Mouse (Mus musculus) B cell, adult 2 months (primary cell): ENCODE results near the gene Cyp2t4.

Experiments
- DNase-seq, 2 experiments: peaks; one replicate each; pipeline ENCODE4 v3.0.0; 2022

The Cyp2t4 gene

GRCm38 (mm10) chr7:27153205-27153764 lies at the start of gene Cyp2t4:
TSS of gene Cyp2t4 (plus strand) at chr7:27153714.
- no peak for DNase-seq

GRCm38 (mm10) chr7:27104882-27105281 lies 48.6 kb upstream of the Cyp2t4 start:
- DNase-seq, result no peak

DNA sequence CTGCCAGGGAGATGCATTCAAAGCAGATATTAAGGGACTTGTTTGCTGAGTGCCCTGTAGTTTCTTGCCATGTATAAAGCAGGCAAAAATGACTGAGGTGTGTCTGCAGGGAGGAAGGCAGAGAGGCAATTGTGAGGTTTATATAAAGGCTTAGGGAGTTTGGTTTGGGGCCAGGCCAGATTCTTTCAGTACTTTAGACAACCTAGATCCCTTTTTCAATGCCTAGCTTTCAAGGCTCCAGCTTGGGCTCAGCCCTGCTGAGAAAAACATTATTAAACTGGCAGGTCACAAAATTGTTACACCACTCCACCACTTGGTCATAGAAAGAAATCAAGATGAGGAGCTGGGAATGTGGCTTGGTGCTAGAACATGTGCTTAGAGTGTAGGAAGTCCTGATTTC lies 43.2 kb upstream of the Cyp2t4 start:
- no peak for DNase-seq

- no peak for DNase-seq
These were observed 42.5 kb upstream of the Cyp2t4 start for GRCm38 (mm10) chr7:27111038-27111437.

DNA sequence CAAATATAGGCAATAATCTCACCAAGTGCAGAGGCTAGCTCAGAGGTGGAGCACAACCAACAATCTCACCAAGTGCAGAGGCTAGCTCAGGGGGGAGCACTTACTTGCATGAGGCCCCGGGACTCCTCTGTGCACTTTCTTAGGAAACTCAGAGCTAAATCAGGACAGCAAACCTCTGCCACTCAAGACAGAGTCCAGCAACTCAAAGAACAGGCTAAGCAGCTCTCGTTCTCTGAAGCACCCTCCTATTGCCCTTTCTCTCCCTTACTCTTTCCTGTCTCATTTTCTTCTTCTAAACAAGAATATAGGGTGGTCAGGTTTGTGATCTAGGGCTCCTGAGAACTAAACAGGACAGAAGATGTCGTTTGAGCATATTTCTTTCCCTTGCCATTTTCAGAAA lies 41.5 kb upstream of the Cyp2t4 start:
- DNase-seq, result no peak

DNA sequence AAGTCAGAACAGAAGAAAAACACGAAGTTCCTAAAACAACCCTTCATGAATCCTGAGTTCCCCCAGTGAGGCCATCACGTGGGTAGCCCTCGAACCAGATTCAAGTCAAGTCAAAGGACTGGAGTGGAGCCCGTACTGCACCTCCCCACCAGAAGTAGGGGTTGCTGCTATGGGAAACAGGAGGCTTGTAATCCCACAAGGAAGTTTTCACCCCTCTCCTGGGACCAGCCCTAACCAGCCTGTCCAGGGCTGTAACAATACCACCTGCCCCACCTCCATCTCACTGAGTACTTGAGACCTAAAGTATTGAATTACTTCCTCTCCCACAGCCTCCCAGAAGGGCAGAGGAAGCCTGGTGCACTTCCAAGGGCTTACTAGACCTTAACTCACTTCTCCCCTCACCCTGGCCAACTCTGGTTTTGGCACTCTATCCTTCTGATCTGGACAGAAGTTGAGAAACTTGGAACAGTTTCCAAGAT lies 35.4 kb upstream of the Cyp2t4 start:
- DNase-seq, result no peak

GRCm38 (mm10) chr7:27119676-27120075 lies 33.8 kb upstream of the Cyp2t4 start, which contains the start of gene Cyp2f2:
TSS of gene Cyp2f2 (plus strand) at chr7:27119909.
- DNase-seq, result no peak

DNA sequence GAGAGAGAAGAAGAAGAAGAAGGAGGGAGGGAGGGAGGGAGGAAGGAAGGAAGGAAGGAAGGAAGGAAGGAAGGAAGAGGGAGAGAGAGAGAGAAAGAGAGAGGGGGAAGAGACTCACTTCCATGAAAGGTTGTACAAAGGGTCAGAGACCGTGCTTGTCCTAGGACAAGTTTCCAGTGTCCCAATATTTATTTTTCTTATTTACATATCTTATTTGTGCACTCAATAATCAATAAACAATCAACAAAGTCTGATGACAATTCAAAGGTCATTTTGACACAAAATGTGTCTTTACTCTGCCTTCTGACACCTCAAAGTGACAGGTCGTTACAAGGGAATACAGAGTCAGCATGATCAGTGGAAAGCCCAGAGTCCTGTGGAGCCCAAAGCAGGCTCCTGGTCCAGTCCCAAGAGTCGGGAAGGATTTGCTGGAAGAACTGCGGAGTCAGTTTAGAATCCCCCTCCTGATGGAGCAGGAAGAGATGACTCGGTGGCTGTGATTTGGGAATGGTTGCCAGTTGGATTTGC lies 29.1 kb upstream of the Cyp2t4 start:
- DNase-seq, result no peak

- no peak for DNase-seq
These were observed 28.5 kb upstream of the Cyp2t4 start for GRCm38 (mm10) chr7:27124969-27125368.

GRCm38 (mm10) chr7:27128162-27128561 lies 25.4 kb upstream of the Cyp2t4 start:
- peak; percentile 11 to 24 for DNase-seq

DNA sequence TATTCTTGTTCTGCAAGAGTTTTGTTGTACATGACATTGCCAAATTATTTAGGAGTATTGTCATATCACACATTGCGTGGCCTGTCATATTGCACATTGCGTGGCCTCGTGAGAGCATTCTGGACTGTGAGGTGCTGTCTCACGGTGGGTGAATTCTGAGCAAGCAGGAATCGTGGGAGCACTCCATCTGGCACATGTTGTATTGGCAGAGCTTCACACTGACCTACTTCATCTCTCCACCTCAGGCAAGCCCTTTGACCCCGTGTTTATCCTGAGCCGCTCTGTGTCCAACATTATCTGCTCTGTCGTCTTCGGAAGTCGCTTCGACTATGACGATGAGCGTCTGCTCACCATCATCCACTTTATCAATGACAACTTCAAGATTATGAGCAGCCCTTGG lies 24.6 kb upstream of the Cyp2t4 start:
- DNase-seq, result no peak

GRCm38 (mm10) chr7:27129811-27130210 lies 23.7 kb upstream of the Cyp2t4 start:
- no peak for DNase-seq

DNA sequence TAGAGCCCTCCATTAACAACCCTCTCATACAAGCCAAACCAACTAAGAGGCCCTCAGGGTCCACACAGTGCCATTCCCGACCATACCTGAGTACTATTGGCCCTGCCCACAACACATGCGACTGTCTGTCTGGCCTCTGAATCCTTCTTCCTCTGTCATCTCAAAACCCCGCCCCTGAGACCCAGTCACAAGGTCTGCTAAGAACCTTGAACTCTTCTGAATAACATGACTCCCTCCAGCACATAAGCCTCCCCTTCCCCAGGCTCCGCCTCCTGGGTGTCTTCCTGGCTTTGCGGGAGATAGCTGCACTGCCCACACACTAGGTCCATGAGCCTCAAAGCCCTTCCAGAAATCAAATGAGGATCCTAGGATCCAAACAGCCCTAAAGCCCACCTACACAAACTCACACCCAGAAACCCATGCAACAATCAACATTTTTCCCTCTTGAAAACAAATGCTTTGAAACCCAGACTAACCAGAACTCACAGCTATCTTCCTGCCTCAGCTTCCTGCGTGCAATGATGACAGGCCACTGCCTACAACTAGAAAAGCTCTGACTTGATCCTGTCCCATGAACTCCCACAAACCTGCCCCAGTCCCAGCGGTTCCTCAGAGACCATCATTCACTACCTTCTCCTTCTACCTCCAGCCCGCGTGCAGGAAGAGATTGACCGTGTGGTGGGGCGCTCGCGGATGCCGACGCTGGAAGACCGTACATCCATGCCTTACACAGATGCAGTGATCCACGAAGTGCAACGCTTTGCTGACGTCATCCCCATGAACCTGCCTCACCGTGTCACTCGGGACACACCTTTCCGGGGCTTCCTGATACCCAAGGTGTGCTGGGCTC lies 22.8 kb upstream of the Cyp2t4 start:
- DNase-seq, result no peak

- peak in 1 of 2 experiments; percentile 18 for DNase-seq
These were observed 22.1 kb upstream of the Cyp2t4 start for GRCm38 (mm10) chr7:27131387-27131786.

DNA sequence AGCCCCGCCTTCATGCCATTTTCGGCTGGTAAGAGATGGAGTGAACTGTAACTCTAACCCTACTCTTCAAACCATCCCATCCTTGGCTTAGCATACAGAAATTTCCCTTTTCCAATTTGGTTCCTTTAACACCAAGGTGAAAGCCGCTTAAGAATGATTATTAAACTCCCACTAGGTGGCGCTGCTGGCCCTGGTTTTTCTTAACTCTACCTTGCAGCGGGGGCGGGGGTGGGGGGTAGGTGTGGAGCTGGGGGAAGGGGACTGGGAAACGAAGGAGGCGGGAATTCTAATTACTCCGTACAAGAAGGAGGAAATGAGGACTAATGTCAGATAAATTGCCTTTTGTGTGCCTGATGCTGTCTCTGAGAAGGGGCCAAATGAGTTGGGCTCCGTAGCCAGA lies 20.9 kb upstream of the Cyp2t4 start:
- DNase-seq, result peak; percentile 53 to 61

DNA sequence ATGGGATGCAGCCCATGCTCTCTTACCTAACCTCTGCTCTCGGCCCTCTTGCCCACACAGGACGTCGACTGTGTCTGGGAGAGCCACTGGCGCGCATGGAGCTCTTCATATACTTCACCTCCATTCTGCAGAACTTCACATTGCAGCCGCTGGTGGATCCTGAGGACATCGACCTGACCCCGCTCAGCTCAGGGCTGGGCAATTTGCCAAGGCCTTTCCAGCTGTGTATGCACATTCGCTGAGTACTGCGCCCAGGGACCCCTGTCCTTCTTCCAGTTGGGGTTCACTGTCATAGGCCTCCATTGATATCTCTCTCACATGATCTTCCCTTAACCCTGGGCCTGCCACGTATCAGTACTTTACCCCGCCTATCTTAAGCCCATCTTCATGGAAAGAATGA lies 20.4 kb upstream of the Cyp2t4 start:
- DNase-seq, result no peak

DNA sequence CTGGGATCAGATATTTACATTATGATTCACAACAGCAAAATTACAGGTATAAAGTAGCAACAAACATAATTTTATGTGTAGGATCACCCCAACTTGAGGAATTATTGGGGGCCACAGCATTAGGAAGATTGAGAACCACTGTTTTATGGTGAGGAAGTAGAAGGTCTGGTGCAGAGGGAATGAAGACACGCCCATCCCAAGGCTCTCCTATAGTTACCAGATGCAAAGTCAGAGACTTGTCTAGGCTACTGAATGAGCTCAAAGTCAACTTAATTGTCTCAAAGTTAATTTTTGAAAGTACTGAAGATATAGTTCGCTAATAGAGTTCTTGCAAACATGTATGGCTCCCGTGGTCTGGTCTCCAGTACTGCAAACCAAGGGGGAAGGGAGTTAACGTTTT lies 19.8 kb upstream of the Cyp2t4 start:
- no peak for DNase-seq

DNA sequence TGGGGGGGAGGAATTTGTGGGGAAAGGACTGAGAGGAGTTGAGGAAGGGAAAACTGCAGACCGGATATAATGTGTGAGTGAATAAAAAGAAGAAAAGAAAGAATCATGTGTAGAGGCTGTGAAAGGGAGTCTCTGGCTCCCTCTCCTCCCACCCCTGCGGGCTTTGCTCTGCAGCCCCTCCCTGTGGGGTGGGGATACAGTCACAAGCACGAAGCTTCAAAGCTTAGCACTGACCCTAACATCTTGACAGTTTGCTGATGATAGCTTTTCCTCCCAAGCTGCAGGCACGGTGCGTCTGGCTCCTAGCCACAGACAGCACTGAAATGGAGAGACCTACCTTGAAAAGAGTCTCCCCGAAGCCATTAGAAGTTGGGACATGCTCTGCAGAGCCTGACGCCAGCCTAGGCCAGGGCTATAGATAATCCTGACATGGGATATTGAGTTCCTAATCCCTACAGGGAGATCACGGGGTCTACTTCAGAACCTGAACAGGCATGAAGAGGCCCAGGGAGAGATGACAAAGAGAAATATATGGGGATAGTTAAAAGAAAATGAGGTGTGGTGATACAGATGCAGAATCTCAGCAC lies 17.0 kb upstream of the Cyp2t4 start:
- DNase-seq, result no peak

GRCm38 (mm10) chr7:27156005-27156404 lies 2.5 kb downstream of the Cyp2t4 start:
- no peak for DNase-seq

DNA sequence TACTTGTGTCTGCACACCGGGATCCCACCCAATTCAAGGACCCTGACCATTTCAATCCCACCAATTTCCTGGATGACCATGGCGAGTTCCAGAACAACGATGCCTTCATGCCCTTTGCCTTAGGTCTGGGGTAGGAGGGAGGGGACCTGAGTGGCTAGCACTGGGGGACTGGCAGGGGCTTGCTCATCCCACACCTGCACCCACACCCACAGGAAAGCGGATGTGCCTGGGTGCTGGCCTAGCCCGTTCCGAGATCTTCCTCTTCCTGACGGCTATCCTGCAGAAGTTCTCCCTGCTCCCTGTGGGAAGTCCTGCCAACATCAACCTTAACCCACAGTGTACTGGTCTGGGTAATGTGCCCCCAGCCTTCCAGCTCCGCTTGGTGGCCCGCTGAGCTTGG lies 4.7 kb downstream of the Cyp2t4 start:
- DNase-seq, result no peak

GRCm38 (mm10) chr7:27159256-27159655 lies 5.7 kb downstream of the Cyp2t4 start:
- no peak for DNase-seq

DNA sequence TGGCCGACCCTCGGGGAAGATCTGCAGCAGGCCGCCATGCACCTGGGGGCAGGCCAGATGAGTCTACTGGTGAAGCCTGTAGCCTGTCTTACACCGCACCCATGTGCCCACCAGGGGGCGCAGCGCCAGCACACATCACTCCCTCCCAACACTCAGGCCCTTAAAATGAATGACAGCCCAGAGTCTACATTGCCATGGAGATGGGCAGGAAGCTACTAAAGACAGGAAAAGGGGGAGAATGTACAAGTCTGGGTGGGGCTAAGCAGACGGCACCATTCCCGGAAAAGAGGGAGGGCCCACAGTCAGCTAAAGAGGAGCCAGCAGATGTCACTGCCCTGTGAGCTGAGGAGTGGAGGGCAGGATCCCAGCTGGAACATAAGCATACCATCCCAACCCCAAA lies 6.4 kb downstream of the Cyp2t4 start:
- DNase-seq, result peak; percentile 94 to 95

DNA sequence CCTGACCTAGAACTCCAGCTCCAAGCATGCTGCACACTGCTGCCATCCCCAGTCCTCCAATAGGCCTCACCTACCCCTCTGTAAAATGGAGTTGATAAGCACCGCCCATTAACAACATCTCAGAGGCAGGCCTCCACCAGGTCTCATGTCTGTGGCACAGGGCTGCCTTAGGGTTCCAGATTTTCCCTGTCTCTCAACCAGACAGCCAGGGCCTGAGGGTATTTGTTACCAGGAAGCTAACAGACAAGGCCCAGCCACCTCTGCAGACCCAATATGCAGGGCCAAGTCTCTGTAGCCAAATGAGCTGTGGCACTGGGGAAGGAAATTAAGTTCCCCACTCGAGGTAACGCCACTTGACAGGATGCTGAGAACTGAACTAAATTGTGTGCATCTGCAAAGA lies 7.4 kb downstream of the Cyp2t4 start:
- no peak for DNase-seq

DNA sequence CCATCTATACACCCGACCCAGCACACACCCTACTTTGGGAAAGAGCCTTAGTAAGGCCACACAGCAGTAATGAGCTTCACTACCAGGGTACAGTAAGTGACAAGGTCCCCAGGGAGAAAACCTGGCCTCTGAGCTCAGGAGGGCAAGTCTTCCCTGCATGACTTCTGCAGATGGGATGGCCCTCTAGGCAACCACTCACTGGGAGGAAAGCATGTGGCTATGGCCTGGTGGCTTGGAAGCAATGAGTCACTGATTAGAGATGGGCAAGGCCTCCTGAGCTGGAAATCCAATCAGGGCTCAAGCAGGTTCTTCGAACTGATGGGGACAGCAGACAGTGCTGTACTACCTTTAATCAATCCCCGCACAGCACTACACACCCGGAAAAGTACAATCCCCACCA lies 8.2 kb downstream of the Cyp2t4 start:
- DNase-seq, result no peak
